Mouse (Mus musculus) embryonic facial prominence, embryonic 14.5 days (tissue): ENCODE measurements around the gene Panx2. TPM values are rescaled to one million over a fixed set of nuclear protein-coding genes. Genes with fewer than 3 reads are reported as not detected.
A peak's percentile ranks its signal among the peaks of the same experiment; 100 is the strongest.

Experiments
- ATAC-seq: fragments of 200-750 bp; cut with Nextera tagmentation; 2 replicates; pipeline ENCODE4 v1.8.0; 2017; ENCODE audit warnings: low read depth, moderate number of reproducible peaks, moderate TSS enrichment
- DNase-seq: peaks from one replicate; pipeline ENCODE4 v3.0.0-alpha.2; 2015; ENCODE audit warnings: low spot score
- H3K27ac ChIP-seq: fragments of 300-500 bp; sonication (generic); replicated peaks from 2 replicates; pipeline ENCODE4 v1.5.1; 2014; ENCODE audit warnings: low read depth, mild to moderate bottlenecking, low read length, moderate library complexity
- H3K27me3 ChIP-seq: fragments of 300-500 bp; sonication (generic); replicated peaks from 2 replicates; pipeline ENCODE4 v1.6.1; 2014; ENCODE audit warnings: low read length; ENCODE audit not compliant: control insufficient read depth, insufficient read depth
- H3K36me3 ChIP-seq: fragments of 300-500 bp; sonication (generic); 2 replicates; pipeline ENCODE4 v1.6.1; 2014; ENCODE audit warnings: low read length, mixed read lengths; ENCODE audit not compliant: control insufficient read depth, insufficient read depth
- H3K4me1 ChIP-seq: fragments of 300-500 bp; sonication (generic); 2 replicates; pipeline ENCODE4 v1.6.1; 2014; ENCODE audit warnings: antibody characterized with exemption, low read length; ENCODE audit not compliant: control insufficient read depth, insufficient read depth
- H3K4me2 ChIP-seq: fragments of 300-500 bp; sonication (generic); 2 replicates; pipeline ENCODE4 v1.6.1; 2014; ENCODE audit warnings: low read depth, mild to moderate bottlenecking, low read length, moderate library complexity, mixed read lengths
- H3K4me3 ChIP-seq: fragments of 300-500 bp; sonication (generic); 2 replicates; pipeline ENCODE4 v1.5.1; 2014; ENCODE audit warnings: low read depth, mild to moderate bottlenecking, low read length
- H3K9ac ChIP-seq: fragments of 300-500 bp; sonication (generic); 2 replicates; pipeline ENCODE4 v1.6.1; 2014; ENCODE audit warnings: low read depth, mild to moderate bottlenecking, low read length, moderate library complexity, mixed read lengths
- H3K9me3 ChIP-seq: fragments of 300-500 bp; sonication (generic); 2 replicates; pipeline ENCODE4 v1.6.1; 2016; ENCODE audit warnings: low read length; ENCODE audit not compliant: control insufficient read depth
- WGBS: fragments of 180-500 bp; shearing (Covaris S2); extraction: QIAGEN DNeasy Blood & Tissue Kit; methylation state at CpG from one replicate; pipeline ENCODE4 v1.1.7; 2014; 5-methylcytosine and 5-hydroxymethylcytosine counted together
- polyA plus RNA-seq: library from polyadenylated mRNA; unstranded; fragments of >200 nt; fragmentation: Nextera tagmentation; extraction: Ambion mirVana; gene quantifications from 2 replicates; pipeline ENCODE4 v1.2.1, GENCODE M21; 2014

The Panx2 gene
- 0.42 and 0.50 TPM in 2 replicates for polyA plus RNA-seq

DNA sequence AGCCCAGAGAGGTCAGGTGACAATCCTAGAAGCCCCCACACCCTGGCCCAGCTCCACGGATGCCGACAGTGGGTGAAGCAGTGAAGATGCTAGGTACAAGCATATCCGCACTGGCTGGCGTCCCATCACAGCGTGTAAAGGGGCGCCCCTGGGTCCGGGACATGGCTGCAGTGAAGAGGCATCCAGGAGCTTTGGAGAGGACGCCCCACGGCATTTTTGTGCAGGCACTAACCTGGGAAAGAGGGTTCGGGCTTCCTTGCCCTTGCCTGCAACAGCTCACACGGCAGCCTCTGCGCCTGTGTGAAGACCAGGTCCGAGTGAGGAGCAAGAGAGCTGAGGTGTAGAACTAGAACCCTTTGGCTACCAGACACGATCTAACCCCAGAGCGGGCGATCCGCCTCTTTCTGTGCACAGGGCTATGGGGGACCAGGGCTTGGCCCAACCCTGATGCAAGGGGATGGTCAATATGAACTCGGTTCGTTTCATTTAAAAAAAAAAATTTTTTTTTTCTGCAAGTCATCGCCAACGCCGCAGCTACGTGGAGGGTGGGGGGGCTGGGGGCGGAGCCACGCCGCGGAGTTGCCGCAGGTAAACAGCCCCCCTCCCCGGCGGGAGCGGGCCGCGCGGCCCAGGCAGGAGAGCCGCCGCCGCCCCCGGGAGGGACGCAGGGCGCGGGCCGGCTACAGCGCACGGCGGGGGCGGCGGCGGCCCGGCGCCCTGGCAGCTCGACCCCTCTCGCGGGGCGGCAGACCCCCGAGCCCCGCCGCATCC lies at the start of gene Panx2:
Gene Panx2, plus strand, starts transcription at position 574 of the 771 bp plus-strand sequence.
- no peak for DNase-seq
- Histone ChIP-seq H3K4me2 (peak within 1 kb of the TSS; percentile 95), H3K9ac (peak within 1 kb of the TSS; percentile 75), H3K9me3 (no peaks in the 10 kb centered on the region), H3K27ac (no peak within 1 kb of the TSS), H3K4me3 (peak within 1 kb of the TSS; percentile 67), H3K27me3 (peaks cover 46% of the 10 kb centered on the region), H3K4me1 (no peaks in the 10 kb centered on the region), H3K36me3 (no peaks in the 10 kb centered on the region)
- ATAC-seq, result peak; percentile 27
- 1% methylated on average over 28 of the region's 57 CpGs for WGBS

DNA sequence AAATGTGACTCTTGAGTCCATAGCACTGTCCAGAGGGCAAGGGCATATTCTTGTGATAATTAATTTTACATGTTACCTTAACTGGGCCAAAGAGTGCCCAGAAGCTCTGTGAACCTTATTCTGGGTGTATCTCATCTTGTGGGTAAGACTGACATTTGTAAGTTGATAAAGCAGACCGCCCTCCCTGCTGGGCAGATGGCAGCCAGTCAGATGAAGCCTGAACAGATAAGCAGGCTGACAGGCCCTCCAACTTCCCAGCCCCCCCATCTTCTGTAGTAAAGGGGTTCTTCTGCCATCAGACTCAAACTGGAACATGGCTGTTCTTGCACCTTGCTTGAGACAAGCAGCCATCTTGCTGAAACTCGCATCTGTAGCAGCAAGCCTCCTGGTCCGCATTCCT lies 42.8 kb upstream of the Panx2 start:
- DNase-seq, result no peak
- Histone ChIP-seq H3K4me3 (no peak overlapping the region), H3K27ac (no peak overlapping the region), H3K4me1 (no peaks in the 10 kb centered on the region), H3K9ac (no peak overlapping the region), H3K36me3 (no peaks in the 10 kb centered on the region), H3K9me3 (no peaks in the 10 kb centered on the region), H3K4me2 (no peak overlapping the region), H3K27me3 (no peaks in the 10 kb centered on the region)
- WGBS, result 87% methylated on average over 3 of the region's 3 CpGs
- ATAC-seq, result no peak

DNA sequence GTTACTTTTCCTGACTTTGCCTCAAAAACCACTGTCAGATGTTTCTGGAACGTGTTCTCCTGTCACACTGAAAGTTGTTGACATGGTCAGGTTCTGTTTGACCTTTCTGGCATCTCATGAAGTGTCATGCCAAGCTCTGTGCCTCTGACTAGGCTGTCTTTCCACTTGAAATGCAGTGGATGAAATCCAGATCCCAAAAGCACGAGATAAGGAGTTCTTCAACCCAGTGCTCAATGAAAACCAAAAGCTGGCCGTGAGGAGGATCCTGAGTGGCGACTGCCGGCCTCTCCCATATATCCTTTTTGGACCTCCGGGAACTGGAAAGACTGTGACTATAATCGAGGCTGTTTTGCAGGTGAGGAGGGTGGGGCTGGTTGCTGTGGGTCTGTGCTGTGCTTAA lies 39.4 kb upstream of the Panx2 start:
- Histone ChIP-seq H3K4me3 (no peak overlapping the region), H3K36me3 (no peaks in the 10 kb centered on the region), H3K4me1 (no peaks in the 10 kb centered on the region), H3K27ac (no peak overlapping the region), H3K4me2 (no peak overlapping the region), H3K9ac (no peak overlapping the region), H3K9me3 (no peaks in the 10 kb centered on the region), H3K27me3 (no peaks in the 10 kb centered on the region)
- WGBS, result 72% methylated on average over 7 of the region's 7 CpGs
- DNase-seq (no peak), ATAC-seq (no peak)

DNA sequence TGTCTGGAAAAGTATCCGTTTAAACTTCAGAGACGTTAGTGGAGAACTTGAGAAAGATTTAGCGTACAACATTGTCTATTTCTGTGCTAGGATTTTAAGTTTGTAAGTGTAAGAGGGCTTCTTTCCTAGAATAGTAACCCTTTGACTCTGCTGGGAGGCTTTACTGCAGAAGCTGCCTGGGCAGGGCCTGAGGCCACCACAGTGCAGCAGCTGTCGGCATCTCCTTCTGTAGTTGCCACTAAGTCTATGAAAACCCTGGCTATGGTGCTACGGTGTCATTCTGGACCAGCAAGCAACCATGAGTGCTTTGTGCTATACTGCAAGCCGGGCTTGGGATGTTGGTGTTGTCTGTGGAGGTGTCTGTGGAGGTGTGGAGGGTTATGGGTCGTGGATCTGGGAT lies 39.0 kb upstream of the Panx2 start:
- Histone ChIP-seq H3K9me3 (no peaks in the 10 kb centered on the region), H3K36me3 (no peaks in the 10 kb centered on the region), H3K27ac (no peak overlapping the region), H3K4me2 (no peak overlapping the region), H3K27me3 (no peaks in the 10 kb centered on the region), H3K9ac (no peak overlapping the region), H3K4me1 (no peaks in the 10 kb centered on the region), H3K4me3 (no peak overlapping the region)
- ATAC-seq (no peak), DNase-seq (no peak)
- 76% methylated on average over 7 of the region's 7 CpGs for WGBS

DNA sequence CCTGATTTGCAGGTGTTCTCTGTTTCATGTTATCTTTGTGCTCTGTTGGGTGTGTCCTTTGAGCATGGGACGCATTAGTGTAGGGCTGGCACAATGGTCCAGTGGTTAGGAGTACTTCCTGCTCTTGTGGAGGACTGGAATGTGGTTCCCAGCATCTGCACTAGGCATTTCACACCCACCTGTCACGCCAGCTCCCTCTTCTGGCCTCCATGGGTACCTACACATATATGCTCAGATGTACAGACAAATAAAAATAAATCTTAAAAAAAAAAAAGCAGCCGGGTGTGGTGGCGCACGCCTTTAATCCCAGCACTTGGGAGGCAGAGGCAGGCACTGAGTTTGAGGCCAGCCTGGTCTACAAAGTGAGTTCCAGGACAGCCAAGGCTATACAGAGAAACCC lies 15.2 kb upstream of the Panx2 start:
- Histone ChIP-seq H3K4me1 (no peaks in the 10 kb centered on the region), H3K4me3 (no peak overlapping the region), H3K36me3 (no peaks in the 10 kb centered on the region), H3K27ac (no peak overlapping the region), H3K9me3 (peaks cover 10% of the 10 kb centered on the region; the same call in 1 of the 2 replicates), H3K9ac (no peak overlapping the region), H3K27me3 (no peaks in the 10 kb centered on the region), H3K4me2 (no peak overlapping the region)
- no peak for DNase-seq
- WGBS, result 73% methylated on average over 5 of the region's 5 CpGs
- ATAC-seq, result no peak

DNA sequence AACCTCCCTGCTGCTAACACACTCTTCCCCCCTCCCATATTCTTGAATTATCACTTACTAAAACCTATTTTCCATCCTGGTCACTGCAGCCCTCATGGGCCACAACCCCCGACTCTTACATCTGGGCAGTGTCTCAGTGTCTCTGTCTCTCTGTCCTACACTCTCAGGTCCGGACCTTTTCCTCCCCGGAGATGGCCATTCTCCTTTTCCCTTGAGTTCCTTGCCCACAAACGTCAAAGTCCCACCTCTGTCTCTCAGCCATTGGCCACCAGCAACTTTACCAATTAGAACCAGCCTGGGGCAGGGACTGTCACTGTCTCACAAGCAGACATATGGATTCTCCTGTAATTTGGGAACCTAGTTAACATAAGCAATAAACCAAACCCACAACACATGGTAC lies 13.2 kb upstream of the Panx2 start:
- peaks cover 10% of the 10 kb centered on the region; the same call in 1 of the 2 replicates for H3K9me3 ChIP-seq
- ATAC-seq, result no peak
- no peak overlapping the region for H3K4me2 ChIP-seq
- no peaks in the 10 kb centered on the region for H3K36me3 ChIP-seq
- H3K27me3 ChIP-seq, result no peaks in the 10 kb centered on the region
- WGBS, result 73% methylated on average over 4 of the region's 4 CpGs
- no peaks in the 10 kb centered on the region for H3K4me1 ChIP-seq
- H3K4me3 ChIP-seq, result no peak overlapping the region
- H3K27ac ChIP-seq, result no peak overlapping the region
- no peak for DNase-seq
- no peak overlapping the region for H3K9ac ChIP-seq

DNA sequence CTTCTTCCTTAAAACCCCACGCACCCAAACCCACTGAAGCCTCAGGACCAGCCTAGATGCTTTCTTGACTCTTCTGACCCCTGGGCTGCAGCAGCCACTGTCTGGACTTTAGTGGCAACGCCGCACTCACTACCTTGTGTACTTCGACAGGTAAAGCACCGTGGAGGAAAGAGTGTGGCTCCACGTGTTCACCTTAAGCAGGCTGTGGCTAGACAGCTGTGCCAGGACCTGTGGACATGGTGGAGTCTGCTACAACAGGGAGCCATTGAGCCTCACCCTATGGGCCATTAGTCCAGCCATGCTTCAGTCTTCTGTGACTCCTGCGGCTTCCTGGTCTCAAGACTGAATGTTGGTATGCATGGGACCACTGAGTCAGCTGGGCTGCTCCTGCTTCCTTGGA lies 4.9 kb upstream of the Panx2 start:
- WGBS, result 90% methylated on average over 7 of the region's 7 CpGs
- Histone ChIP-seq H3K4me3 (no peak overlapping the region), H3K36me3 (no peaks in the 10 kb centered on the region), H3K9me3 (no peaks in the 10 kb centered on the region), H3K27me3 (peaks cover 25% of the 10 kb centered on the region), H3K27ac (no peak overlapping the region), H3K4me2 (no peak overlapping the region), H3K9ac (no peak overlapping the region), H3K4me1 (no peaks in the 10 kb centered on the region)
- DNase-seq, result no peak
- no peak for ATAC-seq

DNA sequence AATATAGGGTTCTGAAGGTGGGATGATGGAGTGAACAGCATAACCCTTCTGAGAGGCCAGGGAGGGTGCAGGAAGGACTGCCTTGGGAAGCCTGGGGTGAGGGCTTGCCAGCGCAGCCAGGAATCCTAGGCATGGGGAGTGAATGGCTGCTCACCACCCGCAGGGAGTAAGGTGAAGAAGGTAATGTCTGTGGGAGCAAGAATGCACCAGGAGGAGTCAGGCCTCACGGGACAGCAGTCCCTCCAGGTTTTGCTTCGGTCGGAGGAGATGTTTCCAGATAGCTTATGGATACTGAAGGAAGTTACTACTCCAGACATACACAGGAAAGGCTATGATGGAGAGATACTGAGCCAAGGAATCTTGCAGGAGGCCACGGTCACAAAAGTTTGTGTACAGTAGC lies 798 bp upstream of the Panx2 start:
- Histone ChIP-seq H3K4me2 (peak overlapping the region; percentile 95), H3K9ac (peak overlapping the region; percentile 75), H3K4me3 (peak overlapping the region; percentile 67; the same call in 1 of the 2 replicates), H3K36me3 (no peaks in the 10 kb centered on the region), H3K27me3 (peaks cover 46% of the 10 kb centered on the region), H3K9me3 (no peaks in the 10 kb centered on the region), H3K4me1 (no peaks in the 10 kb centered on the region), H3K27ac (no peak overlapping the region)
- WGBS, result 30% methylated on average over 6 of the region's 6 CpGs
- ATAC-seq (no peak), DNase-seq (no peak)
